Mouse (Mus musculus) stomach, embryonic 16.5 days (tissue): ENCODE measurements around the gene Purb. TPM values are rescaled to one million over a fixed set of nuclear protein-coding genes. Genes with fewer than 3 reads are reported as not detected.
"Not testable (repeated sequence)": the region's sequence is repeated elsewhere in the genome, so short reads cannot be mapped to it uniquely, and the experiment has no call there.

Experiments used
- ATAC-seq: fragments of 200-750 bp; cut with Nextera tagmentation; 2 replicates; pipeline ENCODE4 v1.8.0; 2017; ENCODE audit warnings: moderate number of reproducible peaks, moderate TSS enrichment; ENCODE audit not compliant: insufficient read depth, low FRiP score
- H3K27ac ChIP-seq: fragments of 300-500 bp; sonication (generic); 2 replicates; pipeline ENCODE4 v1.5.1; 2014; ENCODE audit warnings: low read length
- H3K27me3 ChIP-seq: fragments of 300-500 bp; sonication (generic); 2 replicates; pipeline ENCODE4 v1.6.1; 2014; ENCODE audit warnings: low read length, control low read depth, mixed read lengths; ENCODE audit not compliant: control insufficient read depth, insufficient read depth
- H3K36me3 ChIP-seq: fragments of 300-500 bp; sonication (generic); 2 replicates; pipeline ENCODE4 v1.6.1; 2014; ENCODE audit warnings: low read length; ENCODE audit not compliant: control insufficient read depth, insufficient read depth
- H3K4me1 ChIP-seq: fragments of 300-500 bp; sonication (generic); 2 replicates; pipeline ENCODE4 v1.6.1; 2014; ENCODE audit warnings: low read length, control low read depth, mixed read lengths; ENCODE audit not compliant: control insufficient read depth, insufficient read depth
- H3K4me2 ChIP-seq: fragments of 300-500 bp; sonication (generic); 2 replicates; pipeline ENCODE4 v1.6.1; 2014; ENCODE audit warnings: low read depth, low read length, mixed read lengths
- H3K4me3 ChIP-seq: fragments of 300-500 bp; sonication (generic); replicated peaks from 2 replicates; pipeline ENCODE4 v1.5.1; 2014; ENCODE audit warnings: mild to moderate bottlenecking, low read length
- H3K9ac ChIP-seq: fragments of 300-500 bp; sonication (generic); 2 replicates; pipeline ENCODE4 v1.6.1; 2014; ENCODE audit warnings: low read length
- H3K9me3 ChIP-seq: fragments of 300-500 bp; sonication (generic); replicated peaks from 2 replicates; pipeline ENCODE4 v1.6.1; 2016; ENCODE audit warnings: low read length, control low read depth; ENCODE audit not compliant: control insufficient read depth
- WGBS: fragments of 180-500 bp; shearing (Covaris S2); extraction: QIAGEN DNeasy Blood & Tissue Kit; methylation state at CpG from one replicate; pipeline ENCODE4 v1.1.7; 2014; 5-methylcytosine and 5-hydroxymethylcytosine counted together
- polyA plus RNA-seq: library from polyadenylated mRNA; unstranded; fragments of >200 nt; fragmentation: Nextera tagmentation; extraction: Ambion mirVana; gene quantifications from 2 replicates; pipeline ENCODE4 v1.2.1, GENCODE M21; 2015

Gene Purb
- polyA plus RNA-seq, 1 experiment from 2014 or later, result 30.9 TPM

- no peaks in the 10 kb centered on the region for H3K4me1 ChIP-seq
- no peaks in the 10 kb centered on the region for H3K36me3 ChIP-seq
- no peaks in the 10 kb centered on the region for H3K27me3 ChIP-seq
- no peak overlapping the region for H3K9ac ChIP-seq
- ATAC-seq, result no peak
- H3K9me3 ChIP-seq, result no peaks in the 10 kb centered on the region
- no peak overlapping the region for H3K4me2 ChIP-seq
- H3K4me3 ChIP-seq, result no peak overlapping the region
- no peak overlapping the region for H3K27ac ChIP-seq
- 84% methylated on average over 6 of the region's 6 CpGs for WGBS
Observed at GRCm38 (mm10) chr11:6463159-6463837, 12.4 kb downstream of the Purb start.

GRCm38 (mm10) chr11:6456083-6456482, 19.6 kb downstream of the Purb start:
- ATAC-seq, result no peak

GRCm38 (mm10) chr11:6448155-6448554, 27.6 kb downstream of the Purb start:
- not testable (repeated sequence) for H3K27me3 ChIP-seq, ATAC-seq
- 94% methylated on average over 5 of the region's 5 CpGs for WGBS

More at GRCm38 (mm10) chr11:6456083-6456482, 19.6 kb downstream of the Purb start:
- WGBS, result 76% methylated on average over 6 of the region's 6 CpGs
- H3K9ac ChIP-seq, result no peak overlapping the region
- no peak overlapping the region for H3K4me3 ChIP-seq
- H3K36me3 ChIP-seq, result no peaks in the 10 kb centered on the region
- no peak overlapping the region for H3K4me2 ChIP-seq
- H3K4me1 ChIP-seq, result no peaks in the 10 kb centered on the region
- no peaks in the 10 kb centered on the region for H3K27me3 ChIP-seq
- no peaks in the 10 kb centered on the region for H3K9me3 ChIP-seq
- no peak overlapping the region for H3K27ac ChIP-seq

GRCm38 (mm10) chr11:6447493-6447892, 28.2 kb downstream of the Purb start:
- ATAC-seq, result no peak
- Histone ChIP-seq H3K4me3 (no peak overlapping the region), H3K36me3 (no peaks in the 10 kb centered on the region), H3K9me3 (no peaks in the 10 kb centered on the region), H3K27me3 (no peaks in the 10 kb centered on the region), H3K4me2 (no peak overlapping the region), H3K9ac (no peak overlapping the region), H3K27ac (no peak overlapping the region), H3K4me1 (peaks cover 7% of the 10 kb centered on the region; the same call in 1 of the 2 replicates)
- 68% methylated on average over 4 of the region's 4 CpGs for WGBS

More at GRCm38 (mm10) chr11:6448155-6448554, 27.6 kb downstream of the Purb start:
- H3K27ac ChIP-seq, H3K4me2 ChIP-seq, H3K36me3 ChIP-seq, H3K4me3 ChIP-seq, H3K4me1 ChIP-seq, H3K9ac ChIP-seq, H3K9me3 ChIP-seq: not testable (repeated sequence)

- H3K4me1 ChIP-seq, result peaks cover 7% of the 10 kb centered on the region; the same call in 1 of the 2 replicates
- no peaks in the 10 kb centered on the region for H3K9me3 ChIP-seq
- H3K27me3 ChIP-seq, result no peaks in the 10 kb centered on the region
- peaks cover 6% of the 10 kb centered on the region; the same call in 1 of the 2 replicates for H3K36me3 ChIP-seq
- ATAC-seq, result no peak
- H3K9ac ChIP-seq, result no peak overlapping the region
- WGBS, result 85% methylated on average over 7 of the region's 7 CpGs
- no peak overlapping the region for H3K4me3 ChIP-seq
- no peak overlapping the region for H3K4me2 ChIP-seq
- H3K27ac ChIP-seq, result no peak overlapping the region
Observed at GRCm38 (mm10) chr11:6445951-6446350, 29.8 kb downstream of the Purb start.

GRCm38 (mm10) chr11:6445441-6445840, 30.3 kb downstream of the Purb start:
- WGBS, result 71% methylated on average over 4 of the region's 4 CpGs
- Histone ChIP-seq H3K4me1 (peaks cover 7% of the 10 kb centered on the region; the same call in 1 of the 2 replicates), H3K36me3 (peaks cover 9% of the 10 kb centered on the region), H3K27ac (no peak overlapping the region), H3K4me3 (no peak overlapping the region), H3K4me2 (peak overlapping the region; percentile 68), H3K9me3 (no peaks in the 10 kb centered on the region), H3K9ac (no peak overlapping the region), H3K27me3 (no peaks in the 10 kb centered on the region)
- ATAC-seq, result no peak

- H3K36me3 ChIP-seq, result peaks cover 9% of the 10 kb centered on the region
- peak; percentile 99 for ATAC-seq
- H3K9ac ChIP-seq, result peak within 1 kb of the TSS; percentile 89
- H3K4me1 ChIP-seq, result peaks cover 7% of the 10 kb centered on the region; the same call in 1 of the 2 replicates
- H3K9me3 ChIP-seq, result no peaks in the 10 kb centered on the region
- peak within 1 kb of the TSS; percentile 82 for H3K4me3 ChIP-seq
- H3K27ac ChIP-seq, result peak within 1 kb of the TSS; percentile 94
- H3K4me2 ChIP-seq, result peak within 1 kb of the TSS; percentile 68
- H3K27me3 ChIP-seq, result no peaks in the 10 kb centered on the region
- under 1% methylated on average over 77 of the region's 80 CpGs for WGBS
Observed at GRCm38 (mm10) chr11:6444077-6444853, 31.5 kb downstream of the Purb start, which contains the start of gene H2afv. Gene H2afv (minus strand): TSS chr11:6444443.

GRCm38 (mm10) chr11:6443727-6444076, 32.0 kb downstream of the Purb start:
- Histone ChIP-seq H3K4me2 (peak overlapping the region; percentile 64), H3K36me3 (peaks cover 9% of the 10 kb centered on the region), H3K27ac (peak overlapping the region; percentile 94), H3K27me3 (no peaks in the 10 kb centered on the region), H3K4me3 (peak overlapping the region; percentile 82), H3K9ac (peak overlapping the region; percentile 89), H3K9me3 (no peaks in the 10 kb centered on the region), H3K4me1 (peaks cover 7% of the 10 kb centered on the region; the same call in 1 of the 2 replicates)
- no peak for ATAC-seq
- under 1% methylated on average over 10 of the region's 10 CpGs for WGBS

GRCm38 (mm10) chr11:6443102-6443501, 32.6 kb downstream of the Purb start:
- ATAC-seq, result no peak
- H3K9ac ChIP-seq, result peak overlapping the region; percentile 89
- H3K36me3 ChIP-seq, result peaks cover 9% of the 10 kb centered on the region
- H3K27ac ChIP-seq, result peak overlapping the region; percentile 94; the same call in 1 of the 2 replicates
- WGBS, result 44% methylated on average over 4 of the region's 4 CpGs
- H3K4me2 ChIP-seq, result peak overlapping the region; percentile 64
- H3K4me3 ChIP-seq, result peak overlapping the region; percentile 82
- H3K9me3 ChIP-seq, result no peaks in the 10 kb centered on the region
- no peaks in the 10 kb centered on the region for H3K27me3 ChIP-seq
- H3K4me1 ChIP-seq, result peaks cover 7% of the 10 kb centered on the region; the same call in 1 of the 2 replicates
